ENCODE assay signal across 12 mouse cellular contexts in genomic region chr11:47149607-47150006, GRCm38 (mm10).
DNase-seq lines count a peak whose midpoint lies in the region; ATAC-seq and TF ChIP-seq lines count a peak whose summit lies in the region.
"Had no signal": no experiment of that assay in that cellular context is flagged by ENCODE, and none has a peak within 500 bp of the region (broad histone marks: within the 10 kb centered on the region; RNA-seq: fewer than 3 reads in every experiment).

No protein-coding gene starts in this region.

- no peak overlapping the region for H3K4me2 ChIP-seq in forebrain, embryonic 13.5 days
- H3K4me2 ChIP-seq in forebrain, postnatal 0 days (ENCODE audit: low read depth), result no peak overlapping the region
- no peak overlapping the region for H3K4me2 ChIP-seq in hindbrain, postnatal 0 days (ENCODE audit: low read depth, low read length)
- no peak overlapping the region for H3K4me2 ChIP-seq in liver, postnatal 0 days (ENCODE audit: low read depth, low read length)
- H3K4me2 ChIP-seq: embryonic facial prominence, embryonic 13.5 days; forebrain, embryonic 12.5 days; heart, embryonic 15.5 days had no signal

- no peaks in the 10 kb centered on the region for H3K9me3 ChIP-seq in forebrain, embryonic 13.5 days (replicated peaks)
- no peaks in the 10 kb centered on the region for H3K9me3 ChIP-seq in forebrain, postnatal 0 days (ENCODE audit: low read length)
- no peaks in the 10 kb centered on the region for H3K9me3 ChIP-seq in hindbrain, postnatal 0 days (ENCODE audit: low read length)
- H3K9me3 ChIP-seq in liver, postnatal 0 days (ENCODE audit: low read length), result no peaks in the 10 kb centered on the region
- H3K9me3 ChIP-seq: embryonic facial prominence, embryonic 13.5 days; forebrain, embryonic 12.5 days; heart, embryonic 15.5 days had no signal

- DNase-seq in forebrain, postnatal 0 days, result no peak
- DNase-seq in Muller cell, postnatal 12 days (ENCODE audit: inconsistent ontology term), result peak; percentile 55
- DNase-seq in hindbrain, postnatal 0 days (ENCODE audit: low spot score), result peak; percentile 73
- DNase-seq in kidney, postnatal 25 days, result peak; percentile 19 to 51
- DNase-seq in liver, postnatal 0 days, result no peak
- no peak for DNase-seq in gastrocnemius, postnatal 10 days
- DNase-seq in layer of hippocampus, postnatal 10 days (ENCODE audit: low spot score in 2 of 2), result no peak
- DNase-seq: adrenal gland, adult 2 months had no signal

- H3K36me3 ChIP-seq in forebrain, embryonic 13.5 days (ENCODE audit: poor library complexity, severe bottlenecking), result no peaks in the 10 kb centered on the region
- H3K36me3 ChIP-seq in forebrain, postnatal 0 days (ENCODE audit: insufficient read depth), result no peaks in the 10 kb centered on the region
- H3K36me3 ChIP-seq in hindbrain, postnatal 0 days (ENCODE audit: insufficient read depth, low read length), result no peaks in the 10 kb centered on the region
- no peaks in the 10 kb centered on the region for H3K36me3 ChIP-seq in liver, postnatal 0 days (replicated peaks; ENCODE audit: insufficient read depth, low read length)
- H3K36me3 ChIP-seq: embryonic facial prominence, embryonic 13.5 days; forebrain, embryonic 12.5 days; heart, embryonic 15.5 days had no signal

- TF ChIP-seq CTCF in forebrain, postnatal 0 days (IDR thresholded peaks at IDR 0.05; ENCODE audit: low read depth), result no peak
- no peak for TF ChIP-seq CTCF in hindbrain, postnatal 0 days (IDR thresholded peaks at IDR 0.05; ENCODE audit: low read depth)
- TF ChIP-seq CTCF in liver, postnatal 0 days (IDR thresholded peaks at IDR 0.05; ENCODE audit: low read depth), result no peak

- H3K27ac ChIP-seq in forebrain, embryonic 13.5 days, result no peak overlapping the region
- no peak overlapping the region for H3K27ac ChIP-seq in forebrain, postnatal 0 days (ENCODE audit: low read depth, low read length)
- H3K27ac ChIP-seq in hindbrain, postnatal 0 days, result no peak overlapping the region
- H3K27ac ChIP-seq in liver, postnatal 0 days (ENCODE audit: low read depth), result no peak overlapping the region
- H3K27ac ChIP-seq: embryonic facial prominence, embryonic 13.5 days; forebrain, embryonic 12.5 days; heart, embryonic 15.5 days had no signal

- H3K27me3 ChIP-seq in forebrain, embryonic 13.5 days, result no peaks in the 10 kb centered on the region
- no peaks in the 10 kb centered on the region for H3K27me3 ChIP-seq in forebrain, postnatal 0 days (ENCODE audit: insufficient read depth, low read length)
- H3K27me3 ChIP-seq in hindbrain, postnatal 0 days (ENCODE audit: insufficient read depth, low read length), result no peaks in the 10 kb centered on the region
- no peaks in the 10 kb centered on the region for H3K27me3 ChIP-seq in liver, postnatal 0 days (ENCODE audit: insufficient read depth, low read length)
- H3K27me3 ChIP-seq: embryonic facial prominence, embryonic 13.5 days; forebrain, embryonic 12.5 days; heart, embryonic 15.5 days had no signal

- TF ChIP-seq EP300 in liver, postnatal 0 days (IDR thresholded peaks at IDR 0.05; ENCODE audit: low read depth), result no peak

- no peak overlapping the region for H3K9ac ChIP-seq in forebrain, embryonic 13.5 days
- H3K9ac ChIP-seq in forebrain, postnatal 0 days, result no peak overlapping the region
- H3K9ac ChIP-seq in hindbrain, postnatal 0 days (replicated peaks; ENCODE audit: low read length), result no peak overlapping the region
- no peak overlapping the region for H3K9ac ChIP-seq in liver, postnatal 0 days (replicated peaks)
- H3K9ac ChIP-seq: embryonic facial prominence, embryonic 13.5 days; forebrain, embryonic 12.5 days; heart, embryonic 15.5 days had no signal

- no peaks in the 10 kb centered on the region for H3K4me1 ChIP-seq in forebrain, embryonic 13.5 days
- no peaks in the 10 kb centered on the region for H3K4me1 ChIP-seq in forebrain, postnatal 0 days (ENCODE audit: insufficient read depth)
- H3K4me1 ChIP-seq in hindbrain, postnatal 0 days (ENCODE audit: insufficient read depth, low read length), result no peaks in the 10 kb centered on the region
- no peaks in the 10 kb centered on the region for H3K4me1 ChIP-seq in liver, postnatal 0 days (ENCODE audit: insufficient read depth)
- H3K4me1 ChIP-seq: embryonic facial prominence, embryonic 13.5 days; forebrain, embryonic 12.5 days; heart, embryonic 15.5 days had no signal

- 70% methylated on average over 9 of the region's 9 CpGs for WGBS in forebrain, embryonic 13.5 days
- WGBS in forebrain, postnatal 0 days, result 72% methylated on average over 9 of the region's 9 CpGs
- WGBS in hindbrain, postnatal 0 days, result 40% methylated on average over 9 of the region's 9 CpGs
- 59% methylated on average over 9 of the region's 9 CpGs for WGBS in liver, postnatal 0 days (ENCODE audit: insufficient replicate concordance)

- 0 out of 2 replicates have a peak, but pooled peaks have one; percentile 57 for ATAC-seq in forebrain, embryonic 13.5 days
- ATAC-seq in forebrain, postnatal 0 days, result no peak
- peak; percentile 94 for ATAC-seq in hindbrain, postnatal 0 days
- ATAC-seq in liver, postnatal 0 days, result no peak

- no peak overlapping the region for H3K4me3 ChIP-seq in forebrain, embryonic 13.5 days
- H3K4me3 ChIP-seq in forebrain, postnatal 0 days (ENCODE audit: low read depth, low read length), result no peak overlapping the region
- no peak overlapping the region for H3K4me3 ChIP-seq in hindbrain, postnatal 0 days (ENCODE audit: low read length)
- H3K4me3 ChIP-seq in liver, postnatal 0 days (ENCODE audit: low read depth, low read length), result no peak overlapping the region
- H3K4me3 ChIP-seq: embryonic facial prominence, embryonic 13.5 days; forebrain, embryonic 12.5 days; heart, embryonic 15.5 days had no signal

Comparison
In these comparisons a context has a peak if more than half of its experiments do, and no peak if none do; other contexts are left out.
1. ATAC-seq: peak in forebrain, embryonic 13.5 days (single experiment) and hindbrain, postnatal 0 days (single experiment); none in forebrain, postnatal 0 days (single experiment) and liver, postnatal 0 days (single experiment).
2. DNase-seq: peak in Muller cell, postnatal 12 days (single experiment), hindbrain, postnatal 0 days (single experiment) and kidney, postnatal 25 days (2 of 2); none in forebrain, postnatal 0 days (single experiment), liver, postnatal 0 days (single experiment), gastrocnemius, postnatal 10 days (single experiment) and layer of hippocampus, postnatal 10 days (0 of 2).